Mouse (Mus musculus) lung, postnatal 0 days (tissue): ENCODE results near the gene Sema3f.

Experiments used
- CTCF ChIP-seq: IDR thresholded peaks from 2 replicates; pipeline ENCODE4 v1.5.1; 2016; ENCODE audit warnings: antibody characterized with exemption, mild to moderate bottlenecking
- EP300 ChIP-seq: IDR thresholded peaks from 2 replicates; pipeline ENCODE4 v1.6.1; 2016; ENCODE audit warnings: antibody characterized with exemption, mild to moderate bottlenecking, control low read depth

DNA sequence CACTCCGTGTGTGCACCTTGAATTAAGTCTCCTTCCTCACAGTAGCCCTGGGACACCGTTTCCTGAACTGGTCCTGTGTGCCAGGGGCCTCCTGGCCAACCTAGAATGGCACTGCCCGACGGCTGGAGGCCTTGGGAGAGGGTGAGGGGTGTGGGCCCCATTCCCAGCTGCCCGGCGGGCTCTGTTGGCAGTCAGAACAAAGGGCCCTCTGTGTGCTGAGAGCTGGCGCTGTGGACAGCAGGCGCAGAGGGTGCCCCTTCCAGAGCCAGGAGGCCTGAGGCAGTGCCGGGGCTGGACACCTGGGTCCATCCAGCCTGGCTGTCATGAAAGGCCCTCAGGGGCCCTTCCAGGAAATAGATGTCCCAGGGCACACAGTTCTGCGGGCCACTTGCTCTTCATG, 50.7 kb downstream of the Sema3f start:
- TF ChIP-seq EP300 (no peak), CTCF (no peak)
